Mouse (Mus musculus) lung, embryonic 14.5 days (tissue): ENCODE data around the gene Cops4. TPM values are rescaled to one million over a fixed set of nuclear protein-coding genes. Genes with fewer than 3 reads are reported as not detected.

Experiments
- ATAC-seq: fragments of 200-750 bp; cut with Nextera tagmentation; 2 replicates; pipeline ENCODE4 v1.8.0; 2017; ENCODE audit warnings: mild to moderate bottlenecking, moderate TSS enrichment, moderate library complexity; ENCODE audit not compliant: insufficient read depth
- DNase-seq: peaks from one replicate; pipeline ENCODE4 v3.0.0-alpha.2; 2015
- H3K27ac ChIP-seq: fragments of 300-500 bp; sonication (generic); 2 replicates; pipeline ENCODE4 v1.5.1; 2014; ENCODE audit warnings: low read depth, mild to moderate bottlenecking, moderate library complexity
- H3K27me3 ChIP-seq: fragments of 300-500 bp; sonication (generic); 2 replicates; pipeline ENCODE4 v1.6.1; 2014; ENCODE audit warnings: low read length, control low read depth; ENCODE audit not compliant: insufficient read depth
- H3K36me3 ChIP-seq: fragments of 300-500 bp; sonication (generic); 2 replicates; pipeline ENCODE4 v1.6.1; 2014; ENCODE audit warnings: control low read depth; ENCODE audit not compliant: insufficient read depth
- H3K4me1 ChIP-seq: fragments of 300-500 bp; sonication (generic); 2 replicates; pipeline ENCODE4 v1.6.1; 2014; ENCODE audit warnings: antibody characterized with exemption, control low read depth; ENCODE audit not compliant: insufficient read depth
- H3K4me2 ChIP-seq: fragments of 300-500 bp; sonication (generic); 2 replicates; pipeline ENCODE4 v1.6.1; 2014; ENCODE audit warnings: mild to moderate bottlenecking
- H3K4me3 ChIP-seq: fragments of 300-500 bp; sonication (generic); 2 replicates; pipeline ENCODE4 v1.5.1; 2014; ENCODE audit warnings: low read depth, low read length
- H3K9ac ChIP-seq: fragments of 300-500 bp; sonication (generic); 2 replicates; pipeline ENCODE4 v1.6.1; 2014
- H3K9me3 ChIP-seq: fragments of 300-500 bp; sonication (generic); 2 replicates; pipeline ENCODE4 v1.6.1; 2016; ENCODE audit warnings: low read depth, low read length, control low read depth
- CTCF ChIP-seq: IDR thresholded peaks from 2 replicates; pipeline ENCODE4 v1.5.1; 2016; ENCODE audit warnings: antibody characterized with exemption, low read depth
- WGBS: fragments of 180-500 bp; shearing (Covaris S2); extraction: QIAGEN DNeasy Blood & Tissue Kit; methylation state at CpG from one replicate; pipeline ENCODE4 v1.1.7; 2014; 5-methylcytosine and 5-hydroxymethylcytosine counted together
- polyA plus RNA-seq: library from polyadenylated mRNA; unstranded; fragments of >200 nt; fragmentation: Nextera tagmentation; extraction: Ambion mirVana; gene quantifications from 2 replicates; pipeline ENCODE4 v1.2.1, GENCODE M21; 2014

Gene Cops4
- polyA plus RNA-seq, 1 experiment from 2014 or later: 202 TPM

GRCm38 (mm10) chr5:100567258-100568032, 49.3 kb downstream of the Cops4 start:
- DNase-seq (peak; percentile 74), ATAC-seq (peak; percentile 71)
- H3K9ac ChIP-seq: no peak overlapping the region
- H3K4me1 ChIP-seq: peaks cover 12% of the 10 kb centered on the region
- no peaks in the 10 kb centered on the region for H3K27me3 ChIP-seq
- H3K4me3 ChIP-seq: no peak overlapping the region
- H3K4me2 ChIP-seq: peak overlapping the region; percentile 31
- no peaks in the 10 kb centered on the region for H3K36me3 ChIP-seq
- no peak overlapping the region for H3K27ac ChIP-seq
- 33% methylated on average over 13 of the region's 13 CpGs for WGBS
- TF ChIP-seq CTCF: no peak
- no peaks in the 10 kb centered on the region for H3K9me3 ChIP-seq

GRCm38 (mm10) chr5:100568177-100568576, 50.1 kb downstream of the Cops4 start:
- no peak for ATAC-seq
- H3K9me3 ChIP-seq: no peaks in the 10 kb centered on the region
- no peak overlapping the region for H3K27ac ChIP-seq
- whole genome bisulfite sequencing: 51% methylated on average over 8 of the region's 8 CpGs
- no peaks in the 10 kb centered on the region for H3K27me3 ChIP-seq
- no peaks in the 10 kb centered on the region for H3K36me3 ChIP-seq
- no peak overlapping the region for H3K9ac ChIP-seq
- no peak for TF ChIP-seq CTCF
- H3K4me3 ChIP-seq: no peak overlapping the region
- no peak for DNase-seq
- peaks cover 12% of the 10 kb centered on the region for H3K4me1 ChIP-seq
- H3K4me2 ChIP-seq: no peak overlapping the region

- H3K4me2 ChIP-seq: no peak overlapping the region
- no peak for TF ChIP-seq CTCF
- DNase-seq (no peak), ATAC-seq (no peak)
- H3K27me3 ChIP-seq: no peaks in the 10 kb centered on the region
- no peaks in the 10 kb centered on the region for H3K36me3 ChIP-seq
- H3K4me1 ChIP-seq: peaks cover 12% of the 10 kb centered on the region
- H3K9me3 ChIP-seq: no peaks in the 10 kb centered on the region
- 66% methylated on average over 3 of the region's 3 CpGs for WGBS
- no peak overlapping the region for H3K4me3 ChIP-seq
- no peak overlapping the region for H3K27ac ChIP-seq
- no peak overlapping the region for H3K9ac ChIP-seq
Measured at GRCm38 (mm10) chr5:100568802-100569201, 50.7 kb downstream of the Cops4 start.

- WGBS: 74% methylated on average over 18 of the region's 18 CpGs
- no peak overlapping the region for H3K4me2 ChIP-seq
- DNase-seq: no peak
Measured at GRCm38 (mm10) chr5:100569250-100569934, 51.3 kb downstream of the Cops4 start.

GRCm38 (mm10) chr5:100569997-100570595, 52.0 kb downstream of the Cops4 start:
- no peak for DNase-seq
- 61% methylated on average over 13 of the region's 13 CpGs for WGBS
- no peak overlapping the region for H3K9ac ChIP-seq
- no peak overlapping the region for H3K4me3 ChIP-seq
- peaks cover 12% of the 10 kb centered on the region for H3K4me1 ChIP-seq
- H3K9me3 ChIP-seq: no peaks in the 10 kb centered on the region
- peak overlapping the region; percentile 46 for H3K4me2 ChIP-seq
- no peaks in the 10 kb centered on the region for H3K36me3 ChIP-seq
- TF ChIP-seq CTCF: no peak
- ATAC-seq: no peak
- H3K27me3 ChIP-seq: no peaks in the 10 kb centered on the region
- no peak overlapping the region for H3K27ac ChIP-seq

More at GRCm38 (mm10) chr5:100569250-100569934, 51.3 kb downstream of the Cops4 start:
- no peak for TF ChIP-seq CTCF
- H3K9me3 ChIP-seq: no peaks in the 10 kb centered on the region
- H3K36me3 ChIP-seq: no peaks in the 10 kb centered on the region
- no peak for ATAC-seq
- H3K27ac ChIP-seq: no peak overlapping the region
- no peaks in the 10 kb centered on the region for H3K27me3 ChIP-seq
- peaks cover 12% of the 10 kb centered on the region for H3K4me1 ChIP-seq
- no peak overlapping the region for H3K9ac ChIP-seq
- no peak overlapping the region for H3K4me3 ChIP-seq

GRCm38 (mm10) chr5:100570716-100571115, 52.6 kb downstream of the Cops4 start:
- peak; percentile 50 for DNase-seq
- Histone ChIP-seq H3K9me3 (no peaks in the 10 kb centered on the region), H3K27ac (no peak overlapping the region; the same call in 1 of the 2 replicates), H3K9ac (no peak overlapping the region; the same call in 1 of the 2 replicates), H3K4me3 (0 out of 2 replicates have a peak overlapping the region, but pooled peaks have one; percentile 12), H3K4me2 (peak overlapping the region; percentile 46), H3K4me1 (peaks cover 12% of the 10 kb centered on the region), H3K27me3 (no peaks in the 10 kb centered on the region), H3K36me3 (no peaks in the 10 kb centered on the region)
- peak; percentile 57 for ATAC-seq
- TF ChIP-seq CTCF: no peak
- 6% methylated on average over 8 of the region's 8 CpGs for WGBS

- TF ChIP-seq CTCF: no peak
- no peak within 1 kb of the TSS for H3K4me3 ChIP-seq
- 25% methylated on average over 7 of the region's 7 CpGs for WGBS
- no peak within 1 kb of the TSS for H3K27ac ChIP-seq
- H3K36me3 ChIP-seq: no peaks in the 10 kb centered on the region
- peaks cover 12% of the 10 kb centered on the region for H3K4me1 ChIP-seq
- H3K9me3 ChIP-seq: no peaks in the 10 kb centered on the region
- ATAC-seq (no peak), DNase-seq (no peak)
- no peak within 1 kb of the TSS for H3K9ac ChIP-seq
- H3K27me3 ChIP-seq: no peaks in the 10 kb centered on the region
- peak within 1 kb of the TSS; percentile 46 for H3K4me2 ChIP-seq
Measured at GRCm38 (mm10) chr5:100572069-100572468, 54.0 kb downstream of the Cops4 start, which contains the start of gene Plac8. Gene Plac8 (minus strand): TSS chr5:100572245.
